Mouse (Mus musculus): ENCODE measurements around the gene Prrc2b. TPM values are rescaled to one million over a fixed set of nuclear protein-coding genes. Genes with fewer than 3 reads are reported as not detected.

Prrc2b gene
- total RNA-seq, 2 experiments from 2014 or later, result 142 to 154 TPM

DNA sequence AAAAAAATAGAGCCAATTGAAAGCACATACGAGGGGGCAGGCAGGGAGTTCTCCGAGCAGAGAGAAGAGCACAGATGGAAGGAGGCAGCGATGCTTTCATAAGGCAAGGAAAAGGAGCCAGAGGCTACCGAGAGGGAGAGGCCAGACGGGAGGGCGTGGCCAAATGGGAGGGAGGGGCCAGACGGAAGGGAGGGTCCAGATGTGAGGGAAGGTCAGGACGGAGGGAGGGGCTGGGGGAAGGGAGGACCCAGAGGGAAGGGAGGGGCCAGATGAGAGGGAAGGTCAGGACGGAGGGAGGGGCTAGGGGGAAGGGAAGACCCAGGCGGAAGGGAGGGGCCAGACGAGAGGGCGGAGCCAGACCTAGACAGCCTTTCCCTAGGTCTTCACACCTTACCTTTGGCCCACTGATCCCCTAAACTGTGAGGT lies 18.3 kb upstream of the Prrc2b start:
- DNase-seq (ENCODE audit: low spot score in 2 of 2), result peak in 1 of 2 experiments; percentile 47

DNA sequence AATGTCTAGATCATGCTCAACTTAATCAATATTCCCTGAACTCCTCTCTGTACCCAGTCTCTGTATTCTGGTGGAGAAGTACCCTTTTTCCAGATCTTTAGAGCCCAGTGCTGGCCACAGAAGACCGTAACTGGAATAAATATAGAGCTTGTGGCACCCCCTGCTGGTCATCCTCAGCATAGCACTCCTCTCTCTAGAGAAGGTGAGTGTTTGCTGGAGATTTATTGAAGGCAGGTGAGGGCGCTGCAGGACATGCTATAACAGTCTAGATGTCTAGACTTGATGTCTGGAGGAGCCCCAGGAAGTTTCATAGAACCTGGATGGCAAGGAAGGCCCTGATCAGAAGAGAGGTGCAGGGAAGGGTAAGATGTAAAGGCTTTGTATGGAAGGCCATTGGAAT lies 16.8 kb upstream of the Prrc2b start:
- peak; percentile 64 to 80 for DNase-seq (ENCODE audit: low spot score in 2 of 2)

DNA sequence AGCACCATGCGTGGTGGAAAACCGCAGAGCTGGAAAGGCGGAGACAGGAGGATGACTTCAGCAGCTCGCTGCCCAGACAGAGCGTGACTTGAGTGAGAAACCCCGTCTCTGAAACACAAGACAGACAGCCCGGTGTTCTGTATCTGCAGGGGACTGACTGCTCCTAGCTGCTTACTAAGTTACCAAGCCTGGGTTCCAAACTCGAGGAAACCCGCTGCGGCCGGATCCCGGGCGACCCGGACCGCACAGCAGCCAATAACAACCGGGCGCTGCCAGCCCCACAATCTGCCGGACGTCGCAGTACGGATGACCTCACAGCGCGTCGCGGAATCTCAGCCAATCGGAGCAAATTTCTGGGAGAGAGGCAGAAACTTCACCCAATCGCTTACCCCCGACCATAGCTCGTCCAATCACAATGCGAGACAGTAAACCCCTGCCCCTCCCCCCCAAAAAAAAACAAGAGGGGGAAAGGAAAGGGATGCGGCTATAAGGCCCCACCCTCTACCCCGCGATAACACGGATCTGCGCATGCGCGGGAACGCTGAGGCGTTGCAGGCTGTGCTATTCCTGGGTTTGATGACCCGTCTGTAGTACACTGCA lies 13.1 kb upstream of the Prrc2b start:
- peak; percentile 94 to 97 for DNase-seq (ENCODE audit: low spot score in 2 of 2)

DNA sequence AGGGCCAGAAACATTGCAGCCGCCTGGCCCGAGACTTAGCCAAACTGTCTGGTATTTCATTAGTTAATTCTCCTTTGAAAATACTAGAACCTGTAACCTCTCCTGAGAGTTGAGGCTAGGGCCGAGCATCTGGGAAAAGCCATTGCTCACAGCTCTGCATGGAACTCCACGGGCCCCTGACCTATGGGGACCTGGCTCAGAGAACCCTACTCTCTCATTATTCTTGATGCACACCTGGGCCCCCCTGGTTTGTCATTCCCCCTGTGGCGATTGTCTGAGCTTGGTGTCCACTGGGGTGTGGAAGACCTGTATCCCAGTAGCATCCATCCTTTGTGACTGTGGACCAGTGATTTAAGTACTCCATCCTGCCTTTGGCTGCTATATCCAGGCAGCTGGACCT lies 11.5 kb upstream of the Prrc2b start:
- DNase-seq (ENCODE audit: low spot score in 2 of 2), result no peak

DNA sequence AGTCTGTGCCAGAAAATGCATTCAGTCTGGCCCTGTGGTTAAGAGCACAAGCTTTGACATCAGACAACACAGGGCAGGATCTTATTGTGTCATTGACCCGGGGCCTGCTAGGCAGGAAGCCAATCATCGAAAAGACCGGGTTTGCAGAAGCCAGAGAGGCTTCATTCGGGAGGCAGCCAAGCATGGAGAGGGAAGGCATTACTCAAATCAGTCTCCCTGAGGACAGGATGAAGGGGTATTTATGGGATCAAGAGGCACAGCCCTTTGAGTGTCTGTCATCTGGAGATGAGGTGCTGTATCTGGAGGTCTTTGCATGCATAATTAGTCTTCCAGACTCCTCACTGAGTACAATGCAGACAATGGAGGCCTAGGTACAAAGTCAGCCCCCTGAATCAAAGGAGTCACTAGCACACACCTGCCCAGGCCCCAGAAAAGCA lies 10.4 kb upstream of the Prrc2b start:
- DNase-seq (ENCODE audit: low spot score in 2 of 2), result no peak

DNA sequence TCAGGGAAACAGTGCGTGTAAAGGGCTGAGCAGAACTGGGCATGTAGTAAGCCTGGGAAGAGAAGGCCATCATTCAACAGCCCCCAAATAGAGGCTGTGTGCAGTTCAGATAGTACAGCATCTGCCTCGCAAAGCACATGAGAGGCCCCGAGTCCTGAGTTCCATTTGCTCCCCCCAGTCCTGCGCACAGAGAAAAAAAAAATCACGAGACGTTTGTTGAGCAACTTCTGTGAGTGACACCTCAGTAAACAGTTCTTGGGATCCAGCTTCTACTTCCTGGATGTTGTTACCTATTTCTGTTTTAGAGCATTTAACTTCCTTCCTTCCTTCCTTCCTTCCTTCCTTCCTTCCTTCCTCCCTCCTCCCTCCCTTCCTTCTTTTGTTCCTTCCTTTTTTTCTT lies 9.3 kb upstream of the Prrc2b start:
- no peak for DNase-seq (ENCODE audit: low spot score in 2 of 2)

DNA sequence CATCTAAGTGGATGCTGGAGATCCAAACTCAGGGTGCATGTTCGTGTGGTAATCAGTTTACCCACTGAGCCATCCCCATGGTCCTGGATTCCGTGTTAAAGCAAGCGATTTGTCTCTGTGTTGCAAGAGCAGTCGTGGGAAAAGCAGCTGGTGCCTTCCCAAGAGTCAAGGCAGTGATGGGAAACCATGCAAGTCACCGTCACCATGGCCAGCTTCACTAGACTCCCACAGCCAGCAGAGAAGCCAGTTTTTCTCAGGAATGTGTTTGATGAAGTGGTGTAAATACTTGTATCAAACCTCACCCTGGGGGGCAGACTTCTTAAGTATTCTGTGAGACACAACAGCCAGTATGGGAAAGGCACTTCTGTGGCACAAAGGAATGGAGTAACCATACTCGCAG lies 8.5 kb upstream of the Prrc2b start:
- DNase-seq (ENCODE audit: low spot score in 2 of 2), result no peak

DNA sequence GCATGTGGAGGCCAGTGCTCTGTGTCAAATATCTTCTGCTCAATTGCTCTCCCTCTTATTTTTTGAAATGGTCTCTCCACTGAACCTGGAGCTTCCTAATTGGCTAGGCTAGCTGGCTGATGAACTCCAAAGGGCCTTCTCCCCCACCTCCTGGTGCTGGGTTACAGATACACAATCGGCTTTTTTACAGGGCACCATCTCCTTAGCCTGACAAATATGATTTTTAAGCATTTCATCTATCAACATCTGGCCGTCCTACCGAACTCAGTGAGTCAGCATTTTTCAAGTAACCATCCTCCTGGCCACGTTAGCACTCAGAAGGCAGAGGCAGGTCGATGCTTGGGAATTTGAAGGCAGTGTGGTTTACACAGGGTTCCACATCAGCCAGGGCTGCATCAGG lies 6.2 kb upstream of the Prrc2b start:
- no peak for DNase-seq (ENCODE audit: low spot score in 2 of 2)

DNA sequence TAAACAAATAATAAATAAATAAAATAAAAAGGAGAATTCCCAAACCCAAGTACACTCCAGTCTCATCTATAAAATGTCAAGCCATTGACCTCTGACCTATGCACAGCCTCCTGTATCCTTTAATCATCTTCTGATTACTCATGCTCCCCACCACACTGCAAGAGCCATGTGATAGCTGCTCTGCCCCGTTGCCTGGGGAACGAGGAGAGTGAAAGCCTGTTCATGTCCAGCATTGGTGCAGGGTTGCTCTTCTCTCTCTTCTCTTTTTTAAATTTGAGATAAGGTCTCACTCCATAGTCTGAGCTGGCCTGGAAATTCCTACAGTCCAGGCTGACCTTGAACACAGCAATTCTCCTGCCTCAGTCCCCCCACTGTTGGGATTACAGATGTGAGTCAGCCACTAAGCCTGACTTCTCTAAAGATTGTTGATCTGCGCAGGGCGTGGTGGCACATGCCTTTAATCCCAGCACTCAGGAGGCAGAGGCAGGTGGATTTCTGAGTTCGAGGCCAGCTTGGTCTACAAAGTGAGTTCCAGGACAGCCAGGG lies 4.2 kb upstream of the Prrc2b start:
- no peak for DNase-seq (ENCODE audit: low spot score in 2 of 2)

DNA sequence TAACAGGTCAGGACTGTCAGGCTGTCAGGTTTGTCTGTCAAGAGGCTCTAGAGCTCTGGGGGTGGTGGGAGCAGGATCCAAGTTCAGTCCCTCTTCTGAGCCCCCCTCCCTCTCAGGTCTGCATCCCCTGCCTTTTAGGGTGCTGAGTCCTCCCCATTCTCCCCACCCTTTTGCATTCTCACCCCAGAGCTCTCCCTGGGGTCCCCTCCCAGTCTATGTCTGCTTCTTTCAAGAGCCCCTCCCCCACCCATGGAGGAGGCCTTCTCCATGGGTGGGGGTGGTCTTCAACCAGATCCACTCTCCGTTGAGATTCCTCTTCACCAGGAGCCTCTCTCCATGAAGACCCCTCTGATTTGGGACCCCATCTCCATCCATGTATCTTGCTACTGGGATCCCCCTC lies 747 bp upstream of the Prrc2b start:
- DNase-seq (ENCODE audit: low spot score in 2 of 2), result no peak

DNA sequence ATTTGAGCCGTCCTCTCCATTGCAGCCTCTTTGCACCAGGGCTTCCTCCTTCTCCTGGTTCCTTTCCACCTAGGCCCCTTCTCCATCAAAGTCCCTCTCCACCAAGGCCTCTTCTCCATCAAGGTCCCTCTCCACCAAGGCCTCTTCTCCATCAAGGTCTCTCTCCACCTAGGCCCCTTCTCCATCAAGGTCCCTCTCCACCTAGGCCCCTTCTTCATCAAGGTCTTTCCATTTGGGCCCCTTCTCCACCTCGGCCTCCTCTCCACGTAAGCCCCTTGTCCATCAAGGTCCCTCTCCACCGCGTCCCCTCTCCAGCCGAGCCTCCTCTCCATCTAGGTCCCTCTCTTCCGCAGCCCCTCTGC lies 339 bp upstream of the Prrc2b start:
- no peak for DNase-seq (ENCODE audit: low spot score in 2 of 2)

DNA sequence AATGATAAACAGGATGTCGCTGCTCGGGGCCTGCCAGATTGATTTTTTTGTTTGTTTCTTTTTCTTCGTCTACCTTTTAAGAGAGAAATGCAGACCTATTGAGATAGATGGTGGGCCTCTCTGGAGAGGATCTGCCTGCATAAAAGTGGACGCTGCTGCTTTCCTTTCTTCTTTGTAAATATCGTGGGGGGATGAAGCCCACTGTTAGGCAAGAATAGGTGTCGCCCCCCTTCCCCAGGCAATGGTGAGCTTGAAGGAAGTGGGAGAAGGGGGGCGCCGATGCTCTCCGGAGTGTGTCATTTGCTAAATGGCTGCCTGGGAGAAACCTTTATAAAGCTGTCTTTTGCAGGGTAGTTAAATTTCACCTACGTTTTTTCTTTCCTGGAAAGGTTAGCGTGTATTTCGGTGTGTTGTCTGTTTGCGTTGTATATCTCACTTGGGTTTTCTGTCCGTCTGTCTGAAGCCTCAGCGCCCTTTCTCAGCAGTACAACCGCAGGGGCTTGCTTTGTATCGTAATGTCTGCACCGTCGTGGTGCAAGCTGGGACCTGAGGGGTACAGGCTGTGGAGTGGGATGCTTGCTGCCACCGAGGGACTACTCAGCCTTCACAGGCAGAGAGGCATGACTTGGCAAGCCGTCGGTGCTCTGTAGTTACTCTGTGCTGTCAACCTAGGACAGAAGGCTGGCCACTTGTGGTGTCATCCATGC lies 931 bp downstream of the Prrc2b start:
- no peak for DNase-seq (ENCODE audit: low spot score in 2 of 2)

DNA sequence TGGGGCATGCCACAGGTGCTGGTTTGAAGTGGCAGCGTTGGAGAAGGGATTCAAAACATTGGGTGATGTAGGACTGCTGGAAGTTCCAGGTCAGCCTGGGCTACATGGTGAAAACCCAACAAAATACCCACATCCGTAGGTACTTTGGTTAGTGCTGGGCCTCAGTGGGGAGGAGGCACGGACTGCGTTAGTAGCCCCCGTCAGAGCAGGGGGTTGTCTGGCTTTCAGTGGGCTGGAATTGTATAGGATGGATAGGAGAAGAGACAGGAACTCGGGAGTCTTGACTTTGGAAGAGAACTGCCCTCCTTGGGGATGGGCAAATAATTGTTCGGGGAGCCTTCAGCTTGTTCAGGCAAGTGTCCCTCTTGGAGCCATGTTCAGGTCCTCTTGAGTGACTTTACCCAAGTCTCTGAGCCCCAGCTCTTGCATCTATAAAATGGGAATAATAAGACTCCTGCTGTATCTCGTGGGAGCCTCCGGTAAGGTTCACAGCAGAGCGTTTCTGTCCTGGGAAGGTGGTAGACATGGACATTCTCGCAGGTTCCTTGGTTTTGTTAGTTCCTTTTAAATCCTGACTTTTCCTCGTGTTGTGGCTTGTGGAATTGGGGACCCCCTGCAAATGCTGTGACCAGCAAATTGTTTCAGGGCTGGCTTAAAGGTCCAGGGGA lies 1.6 kb downstream of the Prrc2b start:
- DNase-seq (ENCODE audit: low spot score in 2 of 2), result no peak

DNA sequence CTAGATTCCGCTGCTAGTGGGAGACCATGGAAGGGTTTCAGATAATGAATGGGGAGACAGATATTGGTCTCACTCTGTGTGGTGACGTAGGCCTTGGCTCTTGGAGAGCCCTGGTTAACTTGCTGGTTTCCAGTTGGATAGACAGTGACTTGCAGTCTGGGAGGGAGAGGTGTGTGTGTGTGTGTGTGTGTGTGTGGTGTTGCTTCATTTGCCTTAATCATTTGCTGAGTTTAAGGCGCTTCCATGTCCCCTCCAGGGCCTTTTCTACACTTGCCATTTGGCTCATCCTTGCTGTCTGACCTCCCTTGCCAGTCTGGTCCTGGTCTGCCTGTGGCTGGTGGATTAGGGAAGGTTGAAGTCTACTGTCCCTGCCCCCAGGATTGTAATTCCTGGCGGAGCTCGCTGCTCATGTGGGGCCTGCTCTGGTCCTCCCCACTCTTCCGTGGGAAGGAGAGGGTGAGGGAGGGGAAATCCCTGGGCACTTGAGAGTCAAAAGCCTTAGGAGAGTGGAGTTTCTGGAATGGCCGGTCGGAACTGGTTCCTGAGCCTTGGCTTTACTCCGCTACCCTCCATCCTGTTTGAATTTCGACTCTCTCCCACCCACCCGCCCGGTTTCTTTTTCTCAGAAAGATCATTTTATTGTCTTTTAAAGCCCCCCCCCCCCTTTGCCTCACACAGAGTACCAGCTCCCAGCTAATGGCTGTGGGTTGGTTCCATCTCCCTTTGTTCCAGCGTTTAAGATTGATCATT lies 2.3 kb downstream of the Prrc2b start:
- DNase-seq (ENCODE audit: low spot score in 2 of 2), result peak in 1 of 2 experiments; percentile 40

DNA sequence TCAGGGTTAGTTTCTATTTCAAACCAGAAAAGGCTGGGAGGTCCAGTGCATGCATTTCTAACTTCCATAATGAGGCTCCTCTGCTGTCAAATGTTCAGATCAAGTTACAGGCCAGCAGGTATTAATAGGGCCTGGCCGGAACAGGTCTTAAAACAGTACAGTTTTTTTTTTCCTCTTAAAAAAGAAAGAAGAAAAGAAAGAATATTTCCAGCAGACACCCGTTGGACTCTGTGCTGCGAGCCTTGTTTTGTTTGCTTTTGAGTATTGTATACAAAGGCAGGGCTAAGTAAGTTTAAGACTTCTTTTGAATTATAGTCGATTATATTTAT lies 2.9 kb downstream of the Prrc2b start:
- no peak for DNase-seq (ENCODE audit: low spot score in 2 of 2)

DNA sequence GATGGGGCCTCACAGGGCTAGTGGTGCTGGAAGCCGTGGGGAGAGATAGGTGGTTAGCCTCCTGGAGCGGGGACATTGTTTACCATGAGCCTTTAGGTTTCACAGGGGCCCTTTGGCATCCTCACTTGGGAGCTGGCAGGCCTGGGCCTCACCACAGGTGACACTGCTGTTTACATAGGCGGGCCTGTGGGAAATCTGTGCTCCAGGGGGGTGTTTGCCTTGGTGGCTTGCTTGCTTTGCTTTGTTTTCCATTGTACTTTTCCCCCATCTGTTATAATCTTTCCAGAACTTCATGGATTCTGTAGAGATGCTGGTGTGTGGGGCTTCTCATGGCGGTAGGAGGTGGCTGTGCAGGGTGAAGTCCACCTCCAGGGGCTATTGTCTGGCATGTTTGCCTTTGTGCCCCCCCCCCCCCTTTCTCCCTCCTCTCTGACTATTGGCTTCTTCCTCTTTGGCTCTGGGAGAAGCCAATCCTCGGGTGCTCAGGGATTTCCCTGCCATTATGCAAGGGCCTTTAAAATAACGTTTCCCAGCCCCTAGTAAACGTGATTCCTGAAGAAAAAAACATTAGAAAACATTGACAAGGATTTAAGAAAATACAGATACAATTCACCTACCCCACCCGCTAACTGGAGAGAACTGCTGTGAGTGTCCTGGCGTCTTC lies 3.6 kb downstream of the Prrc2b start:
- DNase-seq (ENCODE audit: low spot score in 2 of 2), result no peak

DNA sequence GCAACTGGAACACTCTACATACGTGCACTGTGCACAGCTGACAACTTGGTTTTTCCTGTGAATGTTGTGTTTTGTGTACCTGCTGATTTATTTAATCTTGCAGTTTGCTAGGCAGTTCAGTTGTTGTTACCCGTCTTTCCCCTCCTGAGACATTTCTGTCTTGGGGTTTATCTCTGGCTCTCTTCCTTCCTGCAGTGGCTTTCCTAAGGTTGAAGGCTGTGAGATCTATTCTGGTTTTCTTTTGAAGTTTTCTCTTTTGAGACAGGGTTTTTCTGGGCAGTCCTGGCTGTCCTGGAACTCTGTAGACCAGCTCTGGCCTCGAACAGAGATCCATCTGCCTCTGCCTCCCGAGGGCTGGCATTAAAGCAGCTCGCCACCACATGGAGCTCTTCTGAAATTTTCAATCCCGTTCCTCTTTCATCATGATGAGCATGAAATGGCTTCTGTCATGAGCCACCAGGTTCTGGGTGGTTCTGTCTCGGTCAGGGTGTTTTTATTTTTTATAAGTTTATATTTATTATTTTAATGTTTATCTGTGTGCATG lies 4.2 kb downstream of the Prrc2b start:
- no peak for DNase-seq (ENCODE audit: low spot score in 2 of 2)

DNA sequence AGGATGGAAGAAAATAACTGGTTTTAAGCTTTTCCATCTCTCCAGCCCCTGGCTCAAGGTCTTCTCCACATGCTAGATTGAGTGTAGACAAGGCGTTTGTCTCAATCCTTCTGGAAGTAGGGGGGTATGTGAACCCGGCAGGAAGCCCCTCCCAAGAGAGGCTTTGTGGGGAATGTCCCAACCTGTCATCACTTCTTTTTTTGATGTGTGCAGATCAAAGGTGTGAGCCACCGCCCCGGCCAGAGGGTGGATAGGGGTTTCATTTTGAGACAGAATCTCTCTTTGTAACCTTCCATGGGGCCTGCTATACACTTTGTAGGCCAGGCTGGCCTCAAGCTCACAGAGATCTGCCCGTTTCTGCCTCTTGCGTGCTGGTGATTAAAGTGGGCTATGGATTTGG lies 4.7 kb downstream of the Prrc2b start:
- DNase-seq (ENCODE audit: low spot score in 2 of 2), result no peak

DNA sequence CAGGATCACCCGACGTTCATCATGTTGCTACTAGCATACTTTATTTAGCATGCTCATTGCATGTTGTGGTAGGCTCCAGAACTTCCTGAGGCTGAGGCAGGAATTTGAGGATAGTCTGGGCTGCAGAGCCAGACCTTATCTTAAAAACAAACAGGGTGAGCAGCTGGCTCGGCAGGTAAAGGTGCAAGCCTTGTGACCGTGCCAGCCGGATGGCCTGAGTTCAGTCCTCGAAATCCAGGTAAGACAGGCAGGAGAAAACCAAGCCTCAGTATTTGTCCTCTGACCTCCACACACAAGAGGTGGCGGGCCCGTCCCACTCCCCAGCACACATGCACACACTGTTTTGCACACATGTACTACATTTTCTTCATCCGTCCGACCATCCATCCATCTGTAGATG lies 5.8 kb downstream of the Prrc2b start:
- no peak for DNase-seq (ENCODE audit: low spot score in 2 of 2)

DNA sequence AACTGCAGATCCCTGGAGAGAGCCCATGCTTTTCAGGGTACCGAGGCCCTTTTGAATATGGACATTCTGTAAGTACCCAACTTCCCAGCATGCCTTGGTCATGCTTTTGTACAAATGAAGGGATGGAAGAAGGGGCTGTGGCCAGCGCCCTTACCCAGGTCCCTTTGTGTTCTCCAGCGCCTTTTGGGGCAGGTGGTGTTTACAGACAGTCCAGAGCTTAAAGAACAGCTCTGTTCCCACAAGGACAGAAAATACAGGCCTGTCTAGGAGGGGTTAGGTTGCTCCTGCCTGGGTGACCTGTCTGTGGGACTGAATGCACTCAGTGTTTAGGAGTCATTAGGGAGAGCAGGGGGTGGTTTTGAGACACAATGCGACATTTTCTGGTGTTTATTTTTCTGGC lies 6.4 kb downstream of the Prrc2b start:
- no peak for DNase-seq (ENCODE audit: low spot score in 2 of 2)

All from gastrocnemius, postnatal 4 days (tissue).